Mouse (Mus musculus) embryonic facial prominence, embryonic 14.5 days (tissue): ENCODE measurements around the gene Ndufaf3. TPM values are rescaled to one million over a fixed set of nuclear protein-coding genes. Genes with fewer than 3 reads are reported as not detected.
A peak's percentile ranks its signal among the peaks of the same experiment; 100 is the strongest.

Experiments used
- ATAC-seq: fragments of 200-750 bp; cut with Nextera tagmentation; 2 replicates; pipeline ENCODE4 v1.8.0; 2017; ENCODE audit warnings: low read depth, moderate number of reproducible peaks, moderate TSS enrichment
- DNase-seq: peaks from one replicate; pipeline ENCODE4 v3.0.0-alpha.2; 2015; ENCODE audit warnings: low spot score
- H3K27ac ChIP-seq: fragments of 300-500 bp; sonication (generic); replicated peaks from 2 replicates; pipeline ENCODE4 v1.5.1; 2014; ENCODE audit warnings: low read depth, mild to moderate bottlenecking, low read length, moderate library complexity
- H3K27me3 ChIP-seq: fragments of 300-500 bp; sonication (generic); replicated peaks from 2 replicates; pipeline ENCODE4 v1.6.1; 2014; ENCODE audit warnings: low read length; ENCODE audit not compliant: control insufficient read depth, insufficient read depth
- H3K36me3 ChIP-seq: fragments of 300-500 bp; sonication (generic); 2 replicates; pipeline ENCODE4 v1.6.1; 2014; ENCODE audit warnings: low read length, mixed read lengths; ENCODE audit not compliant: control insufficient read depth, insufficient read depth
- H3K4me1 ChIP-seq: fragments of 300-500 bp; sonication (generic); 2 replicates; pipeline ENCODE4 v1.6.1; 2014; ENCODE audit warnings: antibody characterized with exemption, low read length; ENCODE audit not compliant: control insufficient read depth, insufficient read depth
- H3K4me2 ChIP-seq: fragments of 300-500 bp; sonication (generic); 2 replicates; pipeline ENCODE4 v1.6.1; 2014; ENCODE audit warnings: low read depth, mild to moderate bottlenecking, low read length, moderate library complexity, mixed read lengths
- H3K4me3 ChIP-seq: fragments of 300-500 bp; sonication (generic); 2 replicates; pipeline ENCODE4 v1.5.1; 2014; ENCODE audit warnings: low read depth, mild to moderate bottlenecking, low read length
- H3K9ac ChIP-seq: fragments of 300-500 bp; sonication (generic); 2 replicates; pipeline ENCODE4 v1.6.1; 2014; ENCODE audit warnings: low read depth, mild to moderate bottlenecking, low read length, moderate library complexity, mixed read lengths
- H3K9me3 ChIP-seq: fragments of 300-500 bp; sonication (generic); 2 replicates; pipeline ENCODE4 v1.6.1; 2016; ENCODE audit warnings: low read length; ENCODE audit not compliant: control insufficient read depth
- WGBS: fragments of 180-500 bp; shearing (Covaris S2); extraction: QIAGEN DNeasy Blood & Tissue Kit; methylation state at CpG from one replicate; pipeline ENCODE4 v1.1.7; 2014; 5-methylcytosine and 5-hydroxymethylcytosine counted together
- polyA plus RNA-seq: library from polyadenylated mRNA; unstranded; fragments of >200 nt; fragmentation: Nextera tagmentation; extraction: Ambion mirVana; gene quantifications from 2 replicates; pipeline ENCODE4 v1.2.1, GENCODE M21; 2014

Gene Ndufaf3
- polyA plus RNA-seq, 1 experiment from 2014 or later = 59.6 TPM

DNA sequence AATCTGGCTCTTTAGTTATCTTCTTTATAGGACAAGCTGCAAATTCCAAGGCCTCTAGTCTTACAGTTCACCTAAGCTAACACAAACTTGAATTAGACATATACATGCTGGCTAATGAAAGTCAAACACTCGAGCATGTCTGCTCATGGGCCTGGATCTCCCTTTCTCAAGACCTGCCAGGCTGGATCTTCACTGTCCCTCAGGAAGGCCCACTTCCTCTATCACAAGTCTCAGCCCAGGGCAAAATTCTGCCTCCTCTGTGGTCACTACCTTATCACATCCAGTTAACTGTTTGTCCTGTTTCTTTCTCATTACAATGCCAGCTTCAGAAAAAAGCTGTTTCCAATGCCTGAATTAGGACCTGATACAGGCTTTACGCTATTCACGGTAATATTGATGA is 27.1 kb upstream of the Ndufaf3 start:
- H3K4me2 ChIP-seq = no peak overlapping the region
- WGBS = 75% methylated on average over 3 of the region's 3 CpGs
- no peaks in the 10 kb centered on the region for H3K27me3 ChIP-seq

DNA sequence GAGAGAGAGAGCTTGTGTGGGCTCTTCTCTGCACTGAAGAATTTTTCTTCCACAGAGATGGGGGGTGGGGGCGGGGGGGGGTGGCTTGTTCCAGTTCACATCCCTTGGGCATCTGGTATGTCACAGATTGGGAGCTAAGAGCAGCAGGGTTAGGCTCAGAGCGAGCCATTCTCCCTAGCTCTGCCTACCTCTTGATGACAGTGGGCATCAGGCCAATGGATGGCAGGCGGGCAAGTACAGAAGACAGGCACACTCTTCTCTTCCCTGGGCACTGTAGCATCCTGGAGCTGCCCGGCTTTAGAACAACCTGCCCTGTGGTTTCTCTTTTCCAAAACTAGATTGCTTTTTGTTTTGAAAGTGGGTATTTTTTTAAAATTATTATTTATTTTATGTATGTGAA is 24.2 kb upstream of the Ndufaf3 start:
- no peak overlapping the region for H3K4me2 ChIP-seq
- H3K9me3 ChIP-seq = no peaks in the 10 kb centered on the region
- no peak overlapping the region for H3K9ac ChIP-seq
- no peak overlapping the region for H3K27ac ChIP-seq
- H3K4me1 ChIP-seq = peaks cover 11% of the 10 kb centered on the region
- ATAC-seq (no peak), DNase-seq (no peak)
- H3K27me3 ChIP-seq = no peaks in the 10 kb centered on the region
- no peak overlapping the region for H3K4me3 ChIP-seq
- WGBS = 91% methylated on average over 4 of the region's 4 CpGs
- H3K36me3 ChIP-seq = no peaks in the 10 kb centered on the region

More for the DNA sequence above, 27.1 kb upstream of the Ndufaf3 start:
- no peaks in the 10 kb centered on the region for H3K9me3 ChIP-seq
- no peaks in the 10 kb centered on the region for H3K36me3 ChIP-seq
- H3K4me3 ChIP-seq = no peak overlapping the region
- no peak overlapping the region for H3K27ac ChIP-seq
- no peak overlapping the region for H3K9ac ChIP-seq
- H3K4me1 ChIP-seq = no peaks in the 10 kb centered on the region
- ATAC-seq (no peak), DNase-seq (no peak)

GRCm38 (mm10) chr9:108589229-108589628 is 22.0 kb upstream of the Ndufaf3 start:
- no peaks in the 10 kb centered on the region for H3K9me3 ChIP-seq
- ATAC-seq (no peak), DNase-seq (peak; percentile 23)
- no peak overlapping the region for H3K4me3 ChIP-seq
- H3K4me2 ChIP-seq = no peak overlapping the region
- no peaks in the 10 kb centered on the region for H3K27me3 ChIP-seq
- H3K9ac ChIP-seq = no peak overlapping the region
- 68% methylated on average over 5 of the region's 5 CpGs for WGBS
- no peak overlapping the region for H3K27ac ChIP-seq
- peaks cover 11% of the 10 kb centered on the region for H3K4me1 ChIP-seq
- H3K36me3 ChIP-seq = no peaks in the 10 kb centered on the region

DNA sequence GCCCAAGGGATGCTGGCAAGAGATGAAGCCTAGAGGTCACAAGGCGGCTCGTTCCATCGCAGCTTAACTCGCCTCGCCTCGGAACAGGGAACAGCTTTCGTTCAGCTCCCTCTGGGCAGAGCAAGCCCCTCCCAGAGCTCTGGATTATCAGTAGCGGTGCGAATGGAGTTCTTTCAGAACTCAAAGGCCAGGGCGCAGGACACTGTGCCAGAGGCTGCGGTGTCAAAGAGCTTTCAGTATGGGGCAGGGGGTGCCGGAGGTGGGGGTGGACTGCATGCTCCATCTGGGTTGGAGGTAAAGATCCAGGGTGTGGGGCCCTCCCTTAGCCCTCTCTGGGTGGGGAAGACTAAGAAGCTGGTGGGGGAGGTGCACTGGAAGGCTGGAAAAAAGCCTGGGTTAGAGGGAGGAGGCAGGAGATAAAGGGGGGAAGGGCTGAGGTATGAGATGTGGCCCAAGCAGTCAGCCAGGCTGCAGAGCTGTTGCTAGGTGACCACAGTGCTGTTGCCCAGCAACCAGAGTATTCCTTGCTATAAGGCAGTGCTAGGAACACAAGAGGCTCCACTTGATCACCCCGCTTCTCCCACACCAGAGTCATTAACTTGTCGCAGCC is 20.4 kb upstream of the Ndufaf3 start:
- H3K4me3 ChIP-seq = 0 out of 2 replicates have a peak overlapping the region, but pooled peaks have one; percentile 8
- DNase-seq (peak; percentile 95), ATAC-seq (peak; percentile 96)
- H3K27me3 ChIP-seq = no peaks in the 10 kb centered on the region
- no peaks in the 10 kb centered on the region for H3K9me3 ChIP-seq
- H3K4me2 ChIP-seq = peak overlapping the region; percentile 49
- H3K36me3 ChIP-seq = no peaks in the 10 kb centered on the region; the same call in 1 of the 2 replicates
- 5% methylated on average over 14 of the region's 14 CpGs for WGBS
- peak overlapping the region; percentile 47; the same call in 1 of the 2 replicates for H3K9ac ChIP-seq
- H3K4me1 ChIP-seq = peaks cover 11% of the 10 kb centered on the region
- peak overlapping the region; percentile 84 for H3K27ac ChIP-seq

DNA sequence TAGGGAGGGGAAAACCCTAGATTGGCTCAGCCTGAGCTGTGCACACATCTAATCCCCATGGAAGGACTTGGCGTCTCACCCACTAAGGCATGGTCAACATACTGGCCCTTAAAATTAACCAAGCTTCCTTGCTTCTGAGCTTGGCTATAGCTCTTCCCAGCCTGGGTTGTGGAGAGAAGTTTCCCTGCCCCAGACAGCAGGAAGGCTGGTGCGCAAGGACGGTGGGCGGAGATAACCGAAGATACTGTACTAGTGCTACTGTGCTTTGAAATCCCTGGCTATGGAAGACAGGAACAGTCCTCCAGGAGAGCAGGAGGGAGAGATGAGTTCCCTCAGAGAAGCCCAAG is 12.1 kb upstream of the Ndufaf3 start:
- ATAC-seq = no peak

DNA sequence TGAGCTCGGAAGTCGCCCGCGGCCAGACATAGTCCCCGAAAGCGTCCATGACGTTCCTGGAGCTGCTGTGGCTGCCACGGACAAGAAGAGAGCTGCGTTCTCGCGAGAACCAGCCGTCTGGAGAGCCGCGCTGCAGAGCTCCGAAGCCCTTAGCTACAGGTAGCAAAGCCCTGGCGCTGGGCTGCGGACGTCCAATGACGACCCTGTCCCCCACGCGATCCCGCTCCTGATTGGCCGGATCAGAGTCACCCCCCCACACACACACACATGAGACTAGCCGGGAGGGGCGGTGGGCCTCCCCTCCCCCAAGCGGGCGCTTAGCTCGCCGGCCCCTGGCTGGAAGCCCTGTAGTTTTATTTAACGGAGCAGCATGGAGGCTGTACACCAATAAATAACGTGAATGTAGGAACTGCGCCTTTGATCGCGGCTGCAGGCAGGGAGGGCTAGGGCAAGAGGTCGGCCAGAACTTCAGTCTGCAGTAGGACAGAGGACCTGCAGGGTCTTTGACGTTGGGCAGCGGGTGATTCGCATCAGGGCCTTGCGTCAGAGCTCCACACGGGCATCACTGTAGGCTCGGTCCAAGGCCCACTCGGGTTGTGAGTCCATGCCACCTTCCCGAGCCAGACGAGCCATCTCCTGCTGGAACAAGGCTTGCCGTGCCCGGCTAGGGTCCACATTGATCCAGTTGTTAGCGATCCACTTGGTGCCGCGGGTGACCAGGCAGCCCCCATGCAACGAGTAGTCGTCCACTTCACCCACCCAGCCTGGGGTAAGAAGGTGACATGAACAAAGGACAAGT is 11.5 kb upstream of the Ndufaf3 start, which contains the start of gene Wdr6:
Wdr6 (minus strand) TSS at position 195 of the 799 bp plus-strand sequence.
- Histone ChIP-seq H3K27me3 (no peaks in the 10 kb centered on the region), H3K4me3 (peak within 1 kb of the TSS; percentile 68), H3K4me2 (peak within 1 kb of the TSS; percentile 86), H3K4me1 (peaks cover 18% of the 10 kb centered on the region), H3K9ac (peak within 1 kb of the TSS; percentile 91), H3K9me3 (no peaks in the 10 kb centered on the region), H3K36me3 (peaks cover 25% of the 10 kb centered on the region), H3K27ac (peak within 1 kb of the TSS; percentile 85)
- ATAC-seq = peak; percentile 97
- 7% methylated on average over 40 of the region's 51 CpGs for WGBS
- peak; percentile 99 for DNase-seq

More for the DNA sequence above, 12.1 kb upstream of the Ndufaf3 start:
- DNase-seq = no peak
- H3K36me3 ChIP-seq = peaks cover 19% of the 10 kb centered on the region
- no peaks in the 10 kb centered on the region for H3K9me3 ChIP-seq
- peak overlapping the region; percentile 85; the same call in 1 of the 2 replicates for H3K27ac ChIP-seq
- H3K27me3 ChIP-seq = no peaks in the 10 kb centered on the region
- peaks cover 18% of the 10 kb centered on the region for H3K4me1 ChIP-seq
- peak overlapping the region; percentile 68 for H3K4me3 ChIP-seq
- H3K9ac ChIP-seq = peak overlapping the region; percentile 91
- H3K4me2 ChIP-seq = peak overlapping the region; percentile 86
- WGBS = 74% methylated on average over 5 of the region's 5 CpGs

DNA sequence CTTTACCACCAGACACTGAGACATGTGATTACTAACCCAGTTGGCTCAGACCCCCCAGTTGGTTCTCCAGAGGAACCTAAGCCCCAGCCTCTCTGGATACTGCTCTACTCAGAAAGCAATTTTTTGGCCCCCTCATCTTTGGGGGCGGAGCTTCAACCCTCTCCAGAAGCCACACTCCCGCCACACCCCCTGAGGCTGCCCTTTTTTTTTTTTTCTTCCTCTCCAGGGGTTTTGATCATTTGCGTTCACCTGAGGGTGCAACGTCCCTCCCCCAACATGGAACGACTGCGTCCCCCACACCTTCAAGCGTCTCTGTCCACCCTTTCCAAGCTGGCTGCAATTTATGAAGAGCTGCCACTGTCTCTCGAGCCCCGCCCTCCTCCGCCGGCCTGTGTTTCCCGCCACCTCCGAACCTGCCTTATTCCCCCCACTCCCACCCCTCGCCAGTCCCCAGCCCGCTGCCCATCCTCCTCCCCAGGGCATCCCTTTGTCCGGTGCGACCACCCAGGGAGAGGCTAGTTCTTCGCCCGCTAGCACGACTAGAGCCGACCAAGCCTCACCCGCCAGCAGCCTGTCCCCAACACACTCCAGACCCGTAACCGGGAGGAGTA is 10.8 kb upstream of the Ndufaf3 start:
- H3K9ac ChIP-seq = peak overlapping the region; percentile 91
- ATAC-seq = no peak; the same call in 1 of the 2 replicates
- H3K4me3 ChIP-seq = peak overlapping the region; percentile 68
- no peaks in the 10 kb centered on the region for H3K9me3 ChIP-seq
- peak overlapping the region; percentile 86 for H3K4me2 ChIP-seq
- H3K27ac ChIP-seq = peak overlapping the region; percentile 85
- H3K27me3 ChIP-seq = no peaks in the 10 kb centered on the region
- DNase-seq = peak; percentile 79
- peaks cover 31% of the 10 kb centered on the region for H3K36me3 ChIP-seq
- under 1% methylated on average over 24 of the region's 24 CpGs for WGBS
- peaks cover 18% of the 10 kb centered on the region for H3K4me1 ChIP-seq

DNA sequence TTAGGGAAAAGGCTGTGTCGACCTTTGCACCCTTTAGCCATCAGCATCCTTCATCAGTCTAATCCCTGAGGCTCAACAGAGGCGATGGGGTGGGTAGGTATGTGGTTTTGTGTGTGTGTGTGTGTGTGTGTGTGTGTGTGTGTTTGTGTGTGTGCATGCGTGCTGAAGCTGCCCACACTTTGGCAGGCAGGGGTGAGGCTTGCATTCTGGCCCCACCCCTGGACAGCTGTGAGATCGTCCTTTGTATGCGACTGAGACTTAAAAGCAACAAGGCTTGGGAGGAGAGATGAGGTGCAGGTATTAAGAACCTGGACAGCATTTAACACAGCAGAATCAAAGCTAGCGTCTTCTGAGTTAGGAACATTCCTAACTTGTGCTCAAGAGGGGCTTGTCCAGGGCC is 9.8 kb upstream of the Ndufaf3 start:
- H3K27ac ChIP-seq = no peak overlapping the region
- no peaks in the 10 kb centered on the region for H3K27me3 ChIP-seq
- no peak for ATAC-seq
- 28% methylated on average over 6 of the region's 6 CpGs for WGBS
- DNase-seq = no peak
- no peaks in the 10 kb centered on the region for H3K9me3 ChIP-seq
- peaks cover 18% of the 10 kb centered on the region for H3K4me1 ChIP-seq
- H3K4me2 ChIP-seq = peak overlapping the region; percentile 86
- peak overlapping the region; percentile 68 for H3K4me3 ChIP-seq
- peak overlapping the region; percentile 91; the same call in 1 of the 2 replicates for H3K9ac ChIP-seq
- peaks cover 41% of the 10 kb centered on the region for H3K36me3 ChIP-seq
